8 mouse cellular contexts compared by ENCODE assay signal in the genomic region with DNA sequence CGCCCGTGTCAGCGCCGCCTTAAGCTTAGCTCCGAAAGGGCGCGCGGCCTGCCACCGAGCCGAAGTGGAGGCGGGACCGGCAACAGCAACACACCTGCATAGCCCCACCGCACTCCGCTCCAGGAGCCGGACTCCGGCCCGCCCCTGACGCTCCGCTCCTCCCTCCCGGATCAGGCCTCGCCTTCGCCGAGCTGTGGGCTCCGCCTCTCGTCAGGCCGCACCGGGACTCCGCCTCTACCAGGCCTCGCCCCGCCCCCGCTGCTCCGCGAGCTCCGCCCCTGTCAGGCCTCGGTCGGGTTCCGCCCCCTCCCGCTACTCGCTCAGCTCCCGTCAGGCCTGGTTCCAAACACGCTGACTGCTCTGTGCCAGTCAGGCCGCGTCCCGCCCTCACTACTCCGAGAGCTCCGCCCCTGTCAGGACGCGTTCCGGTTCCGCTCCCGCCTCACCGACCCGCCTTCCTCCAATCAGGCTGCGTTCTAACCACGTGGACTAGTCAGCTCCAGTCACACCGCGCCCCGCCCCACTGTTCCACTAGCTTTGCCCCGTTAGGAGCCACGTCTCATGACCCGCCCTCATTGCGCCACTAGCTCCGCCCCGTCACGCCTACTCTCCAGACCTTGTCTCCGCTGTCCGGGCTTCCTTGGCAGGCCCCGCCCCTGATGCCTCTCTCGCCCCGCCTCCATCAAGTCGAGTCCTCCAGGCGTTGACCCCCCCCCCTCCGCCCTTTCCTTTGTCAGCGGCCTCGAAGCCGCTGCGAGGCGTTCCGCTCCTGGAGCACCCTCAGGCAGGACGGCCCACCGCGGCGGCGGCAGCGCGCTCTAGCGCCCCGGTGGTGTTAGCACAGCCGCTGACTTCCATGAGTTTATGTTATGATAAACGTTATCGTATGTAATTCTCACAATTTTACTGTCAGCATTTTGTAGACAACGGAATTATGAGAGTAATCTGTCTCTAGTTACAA. TPM values are rescaled to one million over a fixed set of nuclear protein-coding genes. Genes with fewer than 3 reads are reported as not detected.
A peak's percentile ranks its signal among the peaks of the same experiment; 100 is the strongest.
DNase-seq lines count a peak whose midpoint lies in the region; ATAC-seq and TF ChIP-seq lines count a peak whose summit lies in the region.

Dnpep (minus strand) TSS at position 750 of the 961 bp plus-strand sequence.

- WGBS in cerebellum, adult 2 months: 1% methylated on average over 91 of the region's 92 CpGs
- 1% methylated on average over 89 of the region's 92 CpGs for whole genome bisulfite sequencing in forebrain, postnatal 0 days
- WGBS in lung, embryonic 15.5 days: under 1% methylated on average over 89 of the region's 92 CpGs

- peak; percentile 20 for TF ChIP-seq RAD21 in MEL (IDR thresholded peaks at IDR 0.05; ENCODE audit: low read depth, low read length)

- no peaks in the 10 kb centered on the region for H3K79me2 ChIP-seq in MEL (ENCODE audit: control insufficient read depth, insufficient read depth, low read length, poor library complexity)

- H3K36me3 ChIP-seq in MEL (ENCODE audit: control insufficient read depth in 1 of 2, insufficient read depth in 2 of 2, low read length in 2 of 2): no peaks in the 10 kb centered on the region; a peak in 2 of 4 replicates
- peaks cover 26% of the 10 kb centered on the region for H3K36me3 ChIP-seq in forebrain, postnatal 0 days (ENCODE audit: insufficient read depth)
- H3K36me3 ChIP-seq in lung, embryonic 15.5 days: peaks cover 24% of the 10 kb centered on the region

- DNase-seq in MEL (ENCODE audit: low read depth, low spot score): peak; percentile 100
- peak; percentile 100 for DNase-seq in cerebellum, adult 2 months
- DNase-seq in forebrain, postnatal 0 days: peak; percentile 100
- DNase-seq in heart, postnatal 4 days: peak; percentile 100
- DNase-seq in layer of hippocampus, adult 8-10 months (ENCODE audit: low spot score in 2 of 2): peak; percentile 100
- peak; percentile 100 for DNase-seq in ovary, adult 18-20 months (ENCODE audit: low spot score)
- DNase-seq in thymus, postnatal 0 days (ENCODE audit: low spot score): peak; percentile 100

- H3K27me3 ChIP-seq in MEL (ENCODE audit: control insufficient read depth in 1 of 2, insufficient read depth in 2 of 2, low read length in 2 of 2): no peaks in the 10 kb centered on the region
- H3K27me3 ChIP-seq in cerebellum, adult 2 months (ENCODE audit: control insufficient read depth, insufficient read depth, low read length): no peaks in the 10 kb centered on the region
- H3K27me3 ChIP-seq in forebrain, postnatal 0 days (ENCODE audit: insufficient read depth, low read length): no peaks in the 10 kb centered on the region
- no peaks in the 10 kb centered on the region for H3K27me3 ChIP-seq in lung, embryonic 15.5 days

- peak in 1 of 2 experiments; percentile 46; a peak in 2 of 4 replicates for TF ChIP-seq EP300 in MEL (IDR thresholded peaks at IDR 0.05; ENCODE audit: low read depth in 1 of 2, low read length in 2 of 2)

- H3K27ac ChIP-seq in MEL (ENCODE audit: control insufficient read depth, low read depth, low read length): peak within 1 kb of the TSS; percentile 57
- peak within 1 kb of the TSS; percentile 57; the same call in 1 of the 2 replicates for H3K27ac ChIP-seq in cerebellum, adult 2 months (ENCODE audit: insufficient read depth, low read length)
- peak within 1 kb of the TSS; percentile 81 for H3K27ac ChIP-seq in forebrain, postnatal 0 days (ENCODE audit: low read depth, low read length)
- peak within 1 kb of the TSS; percentile 97 for H3K27ac ChIP-seq in lung, embryonic 15.5 days

- peak within 1 kb of the TSS; percentile 73 for H3K9ac ChIP-seq in MEL (ENCODE audit: control insufficient read depth, low read depth, low read length, poor library complexity, severe bottlenecking)
- H3K9ac ChIP-seq in forebrain, postnatal 0 days: peak within 1 kb of the TSS; percentile 72
- H3K9ac ChIP-seq in lung, embryonic 15.5 days: peak within 1 kb of the TSS; percentile 64

- TF ChIP-seq POLR2A in MEL (IDR thresholded peaks at IDR 0.05; ENCODE audit: control insufficient read depth in 1 of 2, insufficient read depth in 1 of 2, low read depth in 1 of 2, low read length in 2 of 2, poor library complexity in 1 of 2): no peak
- TF ChIP-seq POLR2A in cerebellum, adult 2 months (IDR thresholded peaks at IDR 0.05; ENCODE audit: borderline replicate concordance, insufficient read depth, low read length): peak; percentile 51; the same call in 1 of the 2 replicates

- peak; percentile 97 for ATAC-seq in forebrain, postnatal 0 days
- peak; percentile 98 for ATAC-seq in lung, embryonic 15.5 days (ENCODE audit: borderline replicate concordance, extremely low read depth, low FRiP score, low TSS enrichment)

- H3K4me2 ChIP-seq in forebrain, postnatal 0 days (ENCODE audit: low read depth): peak within 1 kb of the TSS; percentile 72
- peak within 1 kb of the TSS; percentile 83 for H3K4me2 ChIP-seq in lung, embryonic 15.5 days

- H3K4me3 ChIP-seq in MEL (ENCODE audit: control insufficient read depth in 1 of 2, insufficient read depth in 1 of 2, low read depth in 2 of 2, low read length in 2 of 2): peak within 1 kb of the TSS; percentile 80 to 91
- H3K4me3 ChIP-seq in cerebellum, adult 2 months (replicated peaks; ENCODE audit: insufficient read depth, low read depth, low read length): peak within 1 kb of the TSS; percentile 80
- peak within 1 kb of the TSS; percentile 73 for H3K4me3 ChIP-seq in forebrain, postnatal 0 days (ENCODE audit: low read depth, low read length)
- H3K4me3 ChIP-seq in lung, embryonic 15.5 days: peak within 1 kb of the TSS; percentile 76

- peak; percentile 56 to 87 (median 84) for TF ChIP-seq CTCF in MEL (IDR thresholded peaks at IDR 0.05 in 2 of 3, conservative IDR thresholded peaks at IDR 0.05 in 1 of 3; ENCODE audit: control insufficient read depth in 1 of 3, insufficient read depth in 1 of 3, low read depth in 2 of 3, low read length in 3 of 3, poor library complexity in 1 of 3, severe bottlenecking in 1 of 3)
- peak; percentile 73 for TF ChIP-seq CTCF in cerebellum, adult 2 months (IDR thresholded peaks at IDR 0.05; ENCODE audit: borderline replicate concordance, insufficient read depth, low read depth, low read length)
- peak; percentile 85 for TF ChIP-seq CTCF in forebrain, postnatal 0 days (IDR thresholded peaks at IDR 0.05; ENCODE audit: low read depth)

- peaks cover 3 to 4% of the 10 kb centered on the region in 2 experiments; a peak in 2 of 4 replicates for H3K4me1 ChIP-seq in MEL (ENCODE audit: control insufficient read depth in 1 of 2, insufficient read depth in 2 of 2, low read length in 2 of 2)
- H3K4me1 ChIP-seq in cerebellum, adult 2 months (ENCODE audit: control insufficient read depth, insufficient read depth, low read length): no peaks in the 10 kb centered on the region
- peaks cover 7% of the 10 kb centered on the region; the same call in 1 of the 2 replicates for H3K4me1 ChIP-seq in forebrain, postnatal 0 days (ENCODE audit: insufficient read depth)
- H3K4me1 ChIP-seq in lung, embryonic 15.5 days: peaks cover 8% of the 10 kb centered on the region

- no peaks in the 10 kb centered on the region for H3K9me3 ChIP-seq in MEL (replicated peaks; ENCODE audit: insufficient read depth, low read length)
- H3K9me3 ChIP-seq in forebrain, postnatal 0 days (ENCODE audit: low read length): no peaks in the 10 kb centered on the region
- no peaks in the 10 kb centered on the region for H3K9me3 ChIP-seq in lung, embryonic 15.5 days

TF ChIP-seq in MEL, 35 proteins besides CTCF, POLR2A, EP300 and RAD21 (continues in another document):
- TF ChIP-seq ETS1 (IDR thresholded peaks at IDR 0.05; ENCODE audit: low read depth, low read length) (peak; percentile 57; the same call in 1 of the 2 replicates), NELFE (IDR thresholded peaks at IDR 0.05; ENCODE audit: low read depth, low read length) (peak; percentile 33), KAT2A (conservative IDR thresholded peaks at IDR 0.05; ENCODE audit: low read depth, low read length) (no peak; the same call in 1 of the 2 replicates), ZC3H11A (IDR thresholded peaks at IDR 0.05; ENCODE audit: low read depth, low read length) (peak; percentile 21; the same call in 1 of the 2 replicates), JUND (IDR thresholded peaks at IDR 0.05; ENCODE audit: low read depth, low read length) (no peak), USF2 (IDR thresholded peaks at IDR 0.05; ENCODE audit: borderline replicate concordance in 1 of 2, insufficient read depth in 1 of 2, low read depth in 1 of 2, low read length in 2 of 2) (peak in 1 of 2 experiments; percentile 67; a peak in 2 of 4 replicates), GABPA (IDR thresholded peaks at IDR 0.05; ENCODE audit: low read depth, low read length) (peak; percentile 72; the same call in 1 of the 2 replicates), ELF1 (IDR thresholded peaks at IDR 0.05; ENCODE audit: low read depth, low read length) (peak; percentile 65), USF1 (IDR thresholded peaks at IDR 0.05; ENCODE audit: low read depth, low read length) (peak; percentile 95), TAL1 (IDR thresholded peaks at IDR 0.05; ENCODE audit: low read length) (no peak), MXI1 (IDR thresholded peaks at IDR 0.05; ENCODE audit: low read depth, low read length) (peak; percentile 86), GATA1 (IDR thresholded peaks at IDR 0.05; ENCODE audit: low read depth, low read length) (no peak), RCOR1 (IDR thresholded peaks at IDR 0.05; ENCODE audit: low read depth, low read length) (peak; percentile 59; the same call in 1 of the 2 replicates), HCFC1 (IDR thresholded peaks at IDR 0.05; ENCODE audit: low read depth, low read length) (peak; percentile 84), POLR2AphosphoS5 (IDR thresholded peaks at IDR 0.05; ENCODE audit: borderline replicate concordance, low read depth, low read length) (no peak), BHLHE40 (IDR thresholded peaks at IDR 0.05; ENCODE audit: borderline replicate concordance, low read depth, low read length) (peak; percentile 46; the same call in 1 of the 2 replicates), MAX (IDR thresholded peaks at IDR 0.05; ENCODE audit: low read length) (peak; percentile 92), ZNF384 (IDR thresholded peaks at IDR 0.05; ENCODE audit: low read depth, low read length) (no peak)

RNA-seq across cellular contexts. Expression of gene Dnpep, which starts in this region (rescaled TPM):
- total RNA-seq in MEL (2012; rRNA removed): 34.7 and 35.9 TPM in 2 replicates
- polyA plus RNA-seq in MEL (2012; ENCODE audit: insufficient read depth in 1 of 2, insufficient read length in 2 of 2, low read depth in 1 of 2, low replicate concordance in 2 of 2, missing spikeins in 1 of 2): 10 to 100 TPM in 1 of 2 experiments, not detected in 1; 59.3 TPM
- polyA plus RNA-seq in cerebellum, adult 2 months (2012; rRNA removed): 87.0 and 87.1 TPM in 2 replicates
- total RNA-seq in forebrain, postnatal 0 days (2014; rRNA removed): 135 and 164 TPM in 2 replicates
- polyA plus RNA-seq in forebrain, postnatal 0 days (2015; fragmentation: Nextera tagmentation; extraction: Ambion mirVana): 140 and 156 TPM in 2 replicates
- total RNA-seq in heart, postnatal 4 days (2021): 10 to 100 TPM; 89.5 to 89.8 TPM
- 10 to 100 TPM; 41.2 to 49.8 (median 45.4) TPM for total RNA-seq in layer of hippocampus, adult 8-10 months (2022)
- 121 and 124 TPM in 2 replicates for polyA plus RNA-seq in lung, embryonic 15.5 days (2015; fragmentation: Nextera tagmentation; extraction: Ambion mirVana)
- polyA plus RNA-seq in thymus, postnatal 0 days (2015; fragmentation: Nextera tagmentation; extraction: Ambion mirVana): 84.3 and 87.0 TPM in 2 replicates

Comparison
In these comparisons a context has a peak if more than half of its experiments do, and no peak if none do; other contexts are left out.
1. Peak in every context shown above with its lines: DNase-seq, ATAC-seq, H3K4me3 ChIP-seq and H3K27ac ChIP-seq.